Mouse (Mus musculus): ENCODE measurements around the gene Atp1a4. TPM values are rescaled to one million over a fixed set of nuclear protein-coding genes. Genes with fewer than 3 reads are reported as not detected.
"Not testable (repeated sequence)": the region's sequence is repeated elsewhere in the genome, so short reads cannot be mapped to it uniquely, and the experiment has no call there.

Gene Atp1a4
- polyA plus RNA-seq, 1 experiment = not detected

DNA sequence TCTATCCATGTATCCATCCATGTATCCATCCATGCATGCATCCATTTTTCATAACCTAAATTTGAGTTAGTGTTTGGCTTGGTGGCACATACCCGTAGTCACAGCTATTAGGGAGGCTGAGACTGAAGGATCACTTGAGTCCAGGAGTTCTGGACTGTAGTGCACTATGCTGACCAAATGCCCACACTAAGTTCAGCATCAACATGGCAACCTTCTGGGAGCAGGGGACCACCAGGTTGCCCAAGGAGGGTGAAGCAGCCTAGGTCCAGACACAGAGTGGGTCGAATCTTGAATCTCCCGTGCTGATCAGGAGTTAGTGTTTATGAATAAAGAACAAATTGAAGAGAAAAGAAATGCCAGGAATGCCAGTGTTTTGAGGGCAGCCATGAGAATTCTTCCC, 13.0 kb upstream of the Atp1a4 start:
- no peaks in the 10 kb centered on the region for H3K4me1 ChIP-seq (ENCODE audit: control insufficient read depth, insufficient read depth, low read length)
- TF ChIP-seq CTCF (IDR thresholded peaks at IDR 0.05; ENCODE audit: borderline replicate concordance, insufficient read depth, low read length) (no peak), POLR2A (IDR thresholded peaks at IDR 0.05; ENCODE audit: low read depth, low read length) (no peak)
- H3K4me3 ChIP-seq (ENCODE audit: insufficient read depth, low read length) = no peak overlapping the region

DNA sequence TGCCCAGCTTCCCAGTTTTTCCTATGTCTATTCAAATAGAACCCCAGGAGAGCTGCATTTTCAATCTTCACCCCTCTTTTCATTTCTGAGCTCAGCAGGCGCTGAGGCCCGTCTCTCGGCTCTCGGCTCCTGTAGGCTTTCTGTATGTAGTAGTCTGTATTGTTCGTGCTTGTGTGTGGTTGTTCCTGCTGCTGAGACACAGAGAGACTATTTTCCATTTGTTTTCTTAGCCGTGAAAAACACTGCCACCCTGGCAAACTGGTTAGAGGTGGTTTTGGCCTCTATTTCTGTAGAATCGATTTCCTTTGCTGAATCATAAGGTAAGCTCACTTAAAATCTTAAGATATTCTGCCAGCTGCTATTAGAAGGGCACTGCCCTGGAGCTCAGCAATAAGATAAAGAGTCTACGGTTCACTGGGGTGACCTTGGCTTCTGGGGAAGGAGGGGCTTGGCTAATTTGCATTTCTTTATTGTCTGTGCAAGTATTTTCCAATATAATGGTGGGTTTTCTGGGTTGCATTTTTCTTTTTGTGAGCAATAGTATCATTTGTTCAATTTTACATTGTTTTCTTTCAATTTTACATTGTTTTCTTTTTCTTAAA, 3.4 kb upstream of the Atp1a4 start, which contains the start of gene Igsf8:
Gene Igsf8, plus strand, starts transcription at position 165 of the 602 bp plus-strand sequence.
- no peak within 1 kb of the TSS for H3K27ac ChIP-seq (ENCODE audit: insufficient read depth, low read length)
- H3K4me3 ChIP-seq (ENCODE audit: insufficient read depth, low read length) = no peak within 1 kb of the TSS
- H3K4me1 ChIP-seq (ENCODE audit: control insufficient read depth, insufficient read depth, low read length) = no peaks in the 10 kb centered on the region
- TF ChIP-seq CTCF (IDR thresholded peaks at IDR 0.05; ENCODE audit: borderline replicate concordance, insufficient read depth, low read length) (no peak), POLR2A (IDR thresholded peaks at IDR 0.05; ENCODE audit: low read depth, low read length) (no peak)

More for the DNA sequence above, 13.0 kb upstream of the Atp1a4 start:
- H3K27ac ChIP-seq (ENCODE audit: insufficient read depth, low read length) = no peak overlapping the region

DNA sequence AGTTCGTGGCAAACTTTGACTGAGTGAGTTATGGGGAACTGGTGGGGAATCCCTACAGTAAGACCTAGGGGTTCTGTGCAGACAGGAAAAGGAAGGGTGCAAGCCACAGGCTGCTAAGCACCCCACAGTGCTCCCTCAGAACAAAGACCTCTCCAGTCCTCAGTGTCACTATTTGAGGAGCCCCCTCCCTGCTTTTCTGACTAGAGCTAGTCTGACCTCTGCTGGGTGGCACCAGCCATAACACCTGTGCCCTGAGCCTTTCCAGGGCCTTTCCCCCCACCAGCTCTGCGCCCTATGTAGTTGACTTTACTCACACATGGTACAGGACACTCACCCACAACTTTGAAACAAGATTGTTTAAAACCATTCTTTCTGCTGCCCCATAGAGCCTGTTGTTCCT, 10.5 kb downstream of the Atp1a4 start:
- peak; percentile 36; the same call in 1 of the 2 replicates for TF ChIP-seq CTCF (IDR thresholded peaks at IDR 0.05; ENCODE audit: borderline replicate concordance, insufficient read depth, low read length)
- TF ChIP-seq POLR2A (IDR thresholded peaks at IDR 0.05; ENCODE audit: low read depth, low read length) = no peak
- Histone ChIP-seq H3K4me1 (ENCODE audit: control insufficient read depth, insufficient read depth, low read length) (peaks cover 4% of the 10 kb centered on the region), H3K27ac (ENCODE audit: insufficient read depth, low read length) (no peak overlapping the region), H3K4me3 (ENCODE audit: insufficient read depth, low read length) (no peak overlapping the region)

DNA sequence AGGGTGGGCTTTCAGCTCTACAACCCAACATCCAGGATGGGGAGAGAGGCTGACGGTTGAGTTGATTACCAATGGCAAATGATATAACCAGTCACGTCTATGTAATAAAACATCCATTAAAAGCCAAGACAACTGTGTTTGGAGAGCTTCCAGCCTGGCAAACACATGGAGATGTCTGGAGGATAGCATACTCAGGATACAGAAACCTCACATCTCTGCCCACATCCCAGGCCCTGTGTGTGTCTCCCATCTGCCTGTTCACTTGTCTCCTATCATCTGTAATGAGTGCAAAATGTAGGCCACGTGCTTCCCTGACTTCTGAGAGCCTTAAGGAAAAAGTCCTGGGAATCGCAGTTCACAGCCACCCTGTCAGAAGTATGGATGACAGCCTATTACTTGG, 11.0 kb downstream of the Atp1a4 start:
- Histone ChIP-seq H3K4me3 (ENCODE audit: insufficient read depth, low read length) (no peak overlapping the region), H3K27ac (ENCODE audit: insufficient read depth, low read length) (no peak overlapping the region), H3K4me1 (ENCODE audit: control insufficient read depth, insufficient read depth, low read length) (peaks cover 7% of the 10 kb centered on the region)
- no peak for TF ChIP-seq CTCF (IDR thresholded peaks at IDR 0.05; ENCODE audit: borderline replicate concordance, insufficient read depth, low read length)
- no peak for TF ChIP-seq POLR2A (IDR thresholded peaks at IDR 0.05; ENCODE audit: low read depth, low read length)

DNA sequence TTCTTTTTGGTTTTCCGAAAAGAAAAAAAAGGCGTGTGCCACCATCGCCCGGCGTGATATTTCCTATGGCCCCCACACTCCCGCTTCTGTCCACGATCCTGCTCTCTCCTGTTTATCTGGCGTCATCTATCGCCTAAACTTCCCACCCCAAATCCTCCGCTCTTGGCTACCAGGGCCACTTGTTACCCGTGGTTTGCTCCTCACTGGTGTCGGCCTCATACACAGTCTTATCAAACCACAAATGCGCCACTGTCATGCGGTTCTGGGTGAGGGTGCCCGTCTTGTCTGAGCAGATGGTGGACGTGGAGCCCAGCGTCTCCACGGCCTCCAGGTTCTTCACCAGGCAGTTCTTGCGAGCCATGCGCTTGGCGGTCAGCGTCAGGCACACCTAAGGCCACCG, 13.6 kb downstream of the Atp1a4 start:
- H3K27ac ChIP-seq (ENCODE audit: insufficient read depth, low read length); H3K4me1 ChIP-seq (ENCODE audit: control insufficient read depth, insufficient read depth, low read length); H3K4me3 ChIP-seq (ENCODE audit: insufficient read depth, low read length): not testable (repeated sequence)

DNA sequence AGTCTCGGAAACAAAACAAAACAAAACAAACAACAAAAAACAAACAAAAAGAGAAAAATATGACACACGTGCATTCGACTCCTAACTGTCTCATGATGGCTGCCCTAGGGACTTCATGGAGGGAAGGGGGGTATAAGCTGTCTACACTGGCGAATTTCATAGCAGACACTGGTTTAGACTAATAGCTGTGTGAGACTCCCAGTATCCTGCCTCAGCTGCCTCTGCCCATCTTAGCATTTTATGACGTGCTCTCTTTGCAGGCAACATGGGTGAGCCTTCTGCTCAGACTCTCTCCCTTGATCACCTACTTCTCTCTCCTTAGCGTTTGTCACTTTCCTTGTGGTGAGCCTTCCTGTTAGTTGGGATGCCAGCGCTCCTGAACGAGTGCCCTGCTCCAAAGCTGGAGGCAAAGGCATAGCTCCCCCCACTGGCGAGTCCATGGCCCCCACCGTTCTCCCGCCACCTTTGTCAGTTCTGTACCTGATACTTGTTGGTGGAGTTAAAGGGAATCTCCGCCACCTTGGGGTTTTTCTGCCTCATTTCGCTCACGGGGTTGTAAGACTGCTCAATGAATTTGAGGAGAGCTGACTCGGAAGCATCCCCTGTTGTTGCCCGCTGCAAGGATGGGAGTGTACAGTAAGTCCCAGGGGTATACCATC, 14.5 kb downstream of the Atp1a4 start:
- peak; percentile 16; the same call in 1 of the 2 replicates for TF ChIP-seq CTCF (IDR thresholded peaks at IDR 0.05; ENCODE audit: borderline replicate concordance, insufficient read depth, low read length)
- TF ChIP-seq POLR2A (IDR thresholded peaks at IDR 0.05; ENCODE audit: low read depth, low read length) = no peak
- Histone ChIP-seq H3K4me1 (ENCODE audit: control insufficient read depth, insufficient read depth, low read length) (peaks cover 10% of the 10 kb centered on the region), H3K27ac (ENCODE audit: insufficient read depth, low read length) (no peak overlapping the region), H3K4me3 (ENCODE audit: insufficient read depth, low read length) (no peak overlapping the region)

DNA sequence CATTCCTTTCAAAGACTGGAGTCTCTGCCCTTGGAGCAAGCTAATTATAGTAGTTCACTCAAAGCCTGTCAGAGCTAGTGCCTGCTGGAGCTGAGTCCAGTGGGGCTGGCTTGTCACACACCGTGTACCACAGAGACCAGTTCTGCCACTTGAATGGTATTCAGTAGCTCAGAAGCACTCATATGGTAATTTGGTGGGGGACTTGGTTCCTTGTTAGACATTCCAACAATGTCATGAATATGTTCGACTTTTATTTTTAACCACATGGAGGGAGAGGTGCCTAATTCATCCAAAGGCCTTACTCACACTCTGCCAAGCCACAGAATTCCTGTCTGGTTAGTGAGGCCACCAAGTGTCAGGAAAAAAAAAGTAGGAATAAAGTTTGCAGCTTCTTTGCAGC, 15.8 kb downstream of the Atp1a4 start:
- Histone ChIP-seq H3K4me1 (ENCODE audit: control insufficient read depth, insufficient read depth, low read length) (peaks cover 10% of the 10 kb centered on the region), H3K27ac (ENCODE audit: insufficient read depth, low read length) (peak overlapping the region; percentile 75; the same call in 1 of the 2 replicates), H3K4me3 (ENCODE audit: insufficient read depth, low read length) (no peak overlapping the region)
- TF ChIP-seq CTCF (IDR thresholded peaks at IDR 0.05; ENCODE audit: borderline replicate concordance, insufficient read depth, low read length) = no peak
- no peak for TF ChIP-seq POLR2A (IDR thresholded peaks at IDR 0.05; ENCODE audit: low read depth, low read length)

DNA sequence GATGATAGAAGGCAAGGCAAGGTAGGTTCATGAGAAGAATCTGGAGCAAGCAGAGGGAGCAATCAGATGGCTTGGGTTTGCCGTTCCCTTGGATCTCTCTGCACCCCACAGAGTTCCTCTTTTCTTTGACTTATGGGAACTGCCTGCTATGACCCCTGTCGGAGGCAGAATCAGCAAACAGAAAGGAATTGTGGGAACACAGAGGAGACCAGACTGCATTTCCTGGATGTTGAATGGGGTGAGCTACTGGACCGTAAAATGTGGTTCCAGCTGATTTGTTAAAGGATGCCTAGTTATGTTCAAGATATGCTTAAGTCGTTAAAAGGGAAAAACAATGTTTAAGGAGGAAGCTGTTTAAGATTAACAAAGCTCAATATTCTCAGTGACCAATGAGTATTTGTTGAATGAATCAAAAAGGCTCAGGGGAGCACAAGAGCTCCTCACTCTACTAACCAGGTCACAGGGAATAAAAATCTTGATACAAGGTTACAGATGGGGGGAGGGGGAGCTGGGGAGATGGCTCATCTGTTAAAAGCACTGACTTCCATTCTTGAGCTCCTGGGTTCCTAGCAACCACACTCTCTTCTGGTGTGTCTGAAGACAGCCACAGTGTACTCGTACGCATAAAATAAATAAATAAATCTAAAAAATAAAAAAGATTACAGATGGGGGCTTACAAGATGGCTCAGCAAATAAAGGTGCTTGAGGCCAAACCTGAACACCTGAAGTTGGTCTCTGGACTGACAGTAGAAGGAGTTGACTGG, 17.1 kb downstream of the Atp1a4 start:
- TF ChIP-seq POLR2A (IDR thresholded peaks at IDR 0.05; ENCODE audit: low read depth, low read length) = no peak
- TF ChIP-seq CTCF (IDR thresholded peaks at IDR 0.05; ENCODE audit: borderline replicate concordance, insufficient read depth, low read length) = no peak
- Histone ChIP-seq H3K27ac (ENCODE audit: insufficient read depth, low read length) (no peak overlapping the region), H3K4me3 (ENCODE audit: insufficient read depth, low read length) (no peak overlapping the region), H3K4me1 (ENCODE audit: control insufficient read depth, insufficient read depth, low read length) (peaks cover 10% of the 10 kb centered on the region)

DNA sequence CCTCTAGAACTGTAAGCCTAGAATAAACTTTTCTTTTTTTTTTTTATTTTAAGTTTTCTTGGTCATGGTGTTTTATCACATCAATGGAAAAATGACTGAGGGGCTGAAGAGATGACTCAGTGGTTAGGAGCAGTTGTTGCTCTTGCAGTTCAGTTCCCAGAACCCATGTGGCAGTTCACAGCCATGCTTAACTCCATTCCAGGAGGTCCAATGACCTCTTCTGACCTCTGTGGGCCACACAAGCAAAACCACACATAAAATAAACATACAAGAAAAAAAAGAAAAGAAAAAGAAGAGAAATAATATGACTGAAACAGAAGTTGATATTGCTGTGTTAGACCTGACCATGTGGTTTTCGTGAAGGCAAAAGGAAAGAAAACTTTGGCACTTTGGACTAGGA, 29.0 kb downstream of the Atp1a4 start:
- Histone ChIP-seq H3K27ac (ENCODE audit: insufficient read depth, low read length) (no peak overlapping the region), H3K4me1 (ENCODE audit: control insufficient read depth, insufficient read depth, low read length) (no peaks in the 10 kb centered on the region; the same call in 1 of the 2 replicates), H3K4me3 (ENCODE audit: insufficient read depth, low read length) (no peak overlapping the region)
- no peak for TF ChIP-seq CTCF (IDR thresholded peaks at IDR 0.05; ENCODE audit: borderline replicate concordance, insufficient read depth, low read length)
- no peak for TF ChIP-seq POLR2A (IDR thresholded peaks at IDR 0.05; ENCODE audit: low read depth, low read length)

DNA sequence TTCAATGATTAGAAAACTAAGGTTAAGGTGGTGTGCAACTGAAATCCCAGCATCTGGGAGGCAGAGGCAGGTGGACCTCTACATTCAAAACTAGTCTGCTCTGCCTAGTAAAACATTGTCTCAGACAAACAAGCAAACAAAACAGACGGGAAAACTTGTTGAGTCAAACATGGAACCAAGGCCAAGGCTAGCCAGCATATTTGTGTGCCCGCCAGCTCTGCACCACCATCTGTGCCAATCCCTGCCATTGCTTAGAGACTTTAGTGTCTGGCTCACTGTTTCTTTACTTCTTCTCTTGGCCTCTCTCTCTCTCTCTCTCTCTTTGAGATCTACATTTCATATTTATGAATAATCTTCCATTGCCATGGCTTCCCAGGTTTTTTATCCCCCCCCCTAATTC, 30.0 kb downstream of the Atp1a4 start:
- no peak for TF ChIP-seq POLR2A (IDR thresholded peaks at IDR 0.05; ENCODE audit: low read depth, low read length)
- no peak for TF ChIP-seq CTCF (IDR thresholded peaks at IDR 0.05; ENCODE audit: borderline replicate concordance, insufficient read depth, low read length)
- no peak overlapping the region for H3K27ac ChIP-seq (ENCODE audit: insufficient read depth, low read length)
- no peaks in the 10 kb centered on the region; the same call in 1 of the 2 replicates for H3K4me1 ChIP-seq (ENCODE audit: control insufficient read depth, insufficient read depth, low read length)
- no peak overlapping the region for H3K4me3 ChIP-seq (ENCODE audit: insufficient read depth, low read length)
